Mouse (Mus musculus) liver, embryonic 12.5 days (tissue): ENCODE results near the gene Shisal1. TPM values are rescaled to one million over a fixed set of nuclear protein-coding genes. Genes with fewer than 3 reads are reported as not detected.

Experiments
- ATAC-seq: fragments of 200-750 bp; cut with Nextera tagmentation; 2 replicates; pipeline ENCODE4 v1.8.0; 2017; ENCODE audit warnings: moderate number of reproducible peaks, mild to moderate bottlenecking, moderate library complexity
- H3K27ac ChIP-seq: fragments of 300-500 bp; sonication (generic); 2 replicates; pipeline ENCODE4 v1.5.1; 2016; ENCODE audit warnings: mild to moderate bottlenecking
- H3K27me3 ChIP-seq: fragments of 300-500 bp; sonication (generic); replicated peaks from 2 replicates; pipeline ENCODE4 v1.6.1; 2016; ENCODE audit warnings: mild to moderate bottlenecking, moderate library complexity
- H3K36me3 ChIP-seq: fragments of 300-500 bp; sonication (generic); 2 replicates; pipeline ENCODE4 v1.6.1; 2016; ENCODE audit warnings: mild to moderate bottlenecking, moderate library complexity
- H3K4me1 ChIP-seq: fragments of 300-500 bp; sonication (generic); 2 replicates; pipeline ENCODE4 v1.6.1; 2016
- H3K4me2 ChIP-seq: fragments of 300-500 bp; sonication (generic); 2 replicates; pipeline ENCODE4 v1.6.1; 2016; ENCODE audit warnings: mild to moderate bottlenecking, moderate library complexity
- H3K4me3 ChIP-seq: fragments of 300-500 bp; sonication (generic); 2 replicates; pipeline ENCODE4 v1.5.1; 2016; ENCODE audit warnings: mild to moderate bottlenecking, moderate library complexity
- H3K9ac ChIP-seq: fragments of 300-500 bp; sonication (generic); 2 replicates; pipeline ENCODE4 v1.6.1; 2016; ENCODE audit warnings: mild to moderate bottlenecking, moderate library complexity
- H3K9me3 ChIP-seq: fragments of 300-500 bp; sonication (generic); replicated peaks from 2 replicates; pipeline ENCODE4 v1.6.1; 2016; ENCODE audit warnings: mild to moderate bottlenecking, moderate library complexity
- WGBS: fragments of 180-500 bp; shearing (Covaris S2); methylation state at CpG from one replicate; pipeline ENCODE4 v1.1.7; 2016; ENCODE audit not compliant: insufficient replicate concordance; 5-methylcytosine and 5-hydroxymethylcytosine counted together
- polyA plus RNA-seq: library from polyadenylated mRNA; unstranded; fragments of >200 nt; fragmentation: Nextera tagmentation; extraction: Ambion mirVana; gene quantifications from 2 replicates; pipeline ENCODE4 v1.2.1, GENCODE M21; 2016

Gene Shisal1
- polyA plus RNA-seq, 1 experiment from 2014 or later, result 0.14 TPM

GRCm38 (mm10) chr15:84450441-84451183, 3.7 kb upstream of the Shisal1 start:
- Histone ChIP-seq H3K9me3 (no peaks in the 10 kb centered on the region), H3K36me3 (no peaks in the 10 kb centered on the region), H3K4me2 (peak overlapping the region; percentile 42; the same call in 1 of the 2 replicates), H3K27ac (no peak overlapping the region), H3K9ac (no peak overlapping the region), H3K27me3 (peaks cover 71% of the 10 kb centered on the region), H3K4me3 (no peak overlapping the region), H3K4me1 (0 out of 2 replicates have a peak, but pooled peaks cover 4% of the 10 kb centered on the region)
- ATAC-seq, result no peak
- WGBS, result 5% methylated on average over 21 of the region's 21 CpGs

- Histone ChIP-seq H3K36me3 (no peaks in the 10 kb centered on the region), H3K9ac (no peak overlapping the region)
- no peak for ATAC-seq
Observed at GRCm38 (mm10) chr15:84445812-84446716, 833 bp downstream of the Shisal1 start.

DNA sequence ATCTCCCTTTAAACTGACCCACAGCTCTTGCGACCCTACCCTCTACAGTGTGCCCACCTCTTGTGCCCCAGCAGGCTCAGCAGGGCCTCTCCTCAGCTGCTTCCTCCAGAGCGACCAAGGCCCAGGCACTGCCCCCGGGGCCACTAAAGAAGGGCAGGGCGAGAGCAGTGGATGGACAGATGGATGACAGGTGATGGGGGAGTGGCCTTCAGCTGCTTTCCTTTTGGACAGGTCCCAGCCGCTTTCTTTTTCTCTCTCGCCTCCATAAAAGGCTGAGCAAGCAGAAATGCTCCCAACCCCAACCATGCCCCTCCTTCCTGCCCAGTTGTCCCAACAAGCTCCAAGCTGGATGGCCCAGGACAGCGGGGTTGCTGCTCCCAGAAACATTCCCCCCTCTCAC, 2.7 kb downstream of the Shisal1 start:
- peaks cover 99% of the 10 kb centered on the region for H3K27me3 ChIP-seq
- ATAC-seq, result no peak
- WGBS, result 28% methylated on average over 7 of the region's 7 CpGs

More at GRCm38 (mm10) chr15:84445812-84446716, 833 bp downstream of the Shisal1 start:
- Histone ChIP-seq H3K4me2 (peak overlapping the region; percentile 62), H3K4me3 (peak overlapping the region; percentile 45), H3K4me1 (0 out of 2 replicates have a peak, but pooled peaks cover 4% of the 10 kb centered on the region), H3K27ac (no peak overlapping the region), H3K9me3 (no peaks in the 10 kb centered on the region), H3K27me3 (peaks cover 98% of the 10 kb centered on the region)
- WGBS, result 4% methylated on average over 92 of the region's 99 CpGs

DNA sequence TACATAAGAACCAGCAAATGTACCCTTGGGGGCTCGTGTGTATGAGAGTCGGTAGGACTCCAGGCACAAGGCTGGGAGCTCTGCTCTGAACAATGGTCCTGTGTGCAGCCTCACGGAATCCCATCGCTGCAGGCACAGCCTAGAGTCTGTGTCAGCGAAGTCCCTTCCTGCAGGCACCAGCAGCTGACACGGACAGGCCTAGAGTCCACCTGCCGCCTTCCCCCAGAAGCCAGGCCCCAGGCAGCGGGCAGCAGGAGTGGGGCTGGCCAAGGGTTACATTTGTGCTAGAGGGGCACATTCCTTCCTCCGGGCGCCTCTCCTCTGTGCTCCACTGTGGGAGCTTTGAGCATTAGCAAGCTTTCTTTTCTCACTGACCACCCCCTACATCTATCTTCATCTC, 3.3 kb downstream of the Shisal1 start:
- Histone ChIP-seq H3K36me3 (no peaks in the 10 kb centered on the region), H3K27me3 (peaks cover 95% of the 10 kb centered on the region), H3K9me3 (no peaks in the 10 kb centered on the region), H3K4me3 (no peak overlapping the region), H3K4me2 (no peak overlapping the region), H3K27ac (no peak overlapping the region), H3K9ac (no peak overlapping the region), H3K4me1 (no peaks in the 10 kb centered on the region)
- no peak for ATAC-seq
- 66% methylated on average over 10 of the region's 10 CpGs for WGBS

More for the DNA sequence above, 2.7 kb downstream of the Shisal1 start:
- H3K4me2 ChIP-seq, result no peak overlapping the region
- no peaks in the 10 kb centered on the region for H3K36me3 ChIP-seq
- H3K9me3 ChIP-seq, result no peaks in the 10 kb centered on the region
- H3K9ac ChIP-seq, result no peak overlapping the region
- H3K4me1 ChIP-seq, result no peaks in the 10 kb centered on the region
- no peak overlapping the region for H3K4me3 ChIP-seq
- H3K27ac ChIP-seq, result no peak overlapping the region

DNA sequence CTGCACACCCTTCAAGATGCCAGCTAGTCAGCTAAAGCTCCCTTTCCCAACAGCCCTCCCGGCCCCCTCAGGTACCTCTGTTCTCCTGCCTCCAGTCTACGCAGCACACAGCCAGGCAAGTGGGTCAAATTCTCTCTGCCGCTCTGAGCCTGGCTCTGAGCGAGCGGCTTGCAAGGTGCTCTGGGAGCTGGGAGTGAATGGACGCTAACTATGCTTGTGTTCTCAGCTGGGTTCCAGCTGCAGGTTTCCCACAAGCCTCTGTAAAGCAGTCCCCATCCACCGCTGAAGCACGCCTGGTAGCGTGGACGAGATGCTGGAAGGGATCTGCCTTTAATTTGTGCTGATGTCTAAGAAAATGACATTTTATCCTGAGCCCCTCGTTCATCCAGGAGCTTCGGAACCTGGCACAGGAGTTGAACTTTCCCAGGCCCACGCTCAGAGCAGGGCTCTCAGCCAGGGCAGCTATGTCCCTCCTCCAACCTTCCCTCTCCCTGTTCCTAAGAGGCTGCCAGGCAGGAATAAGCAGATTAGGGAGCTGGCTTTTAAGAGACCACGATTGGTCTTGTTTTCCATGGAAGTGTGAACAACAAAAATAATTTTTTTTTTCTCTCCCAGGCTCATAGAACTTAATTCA, 5.1 kb downstream of the Shisal1 start:
- Histone ChIP-seq H3K27me3 (peaks cover 82% of the 10 kb centered on the region), H3K36me3 (no peaks in the 10 kb centered on the region), H3K4me3 (no peak overlapping the region), H3K27ac (no peak overlapping the region), H3K4me2 (no peak overlapping the region), H3K9ac (no peak overlapping the region), H3K9me3 (no peaks in the 10 kb centered on the region), H3K4me1 (no peaks in the 10 kb centered on the region)
- no peak for ATAC-seq
- 48% methylated on average over 14 of the region's 14 CpGs for WGBS

GRCm38 (mm10) chr15:84440820-84441219, 6.1 kb downstream of the Shisal1 start:
- no peak for ATAC-seq
- peaks cover 72% of the 10 kb centered on the region for H3K27me3 ChIP-seq
- H3K9ac ChIP-seq, result no peak overlapping the region
- no peaks in the 10 kb centered on the region for H3K4me1 ChIP-seq
- no peak overlapping the region for H3K27ac ChIP-seq
- H3K36me3 ChIP-seq, result no peaks in the 10 kb centered on the region
- H3K4me2 ChIP-seq, result no peak overlapping the region
- 35% methylated on average over 3 of the region's 3 CpGs for WGBS
- no peak overlapping the region for H3K4me3 ChIP-seq
- no peaks in the 10 kb centered on the region for H3K9me3 ChIP-seq

DNA sequence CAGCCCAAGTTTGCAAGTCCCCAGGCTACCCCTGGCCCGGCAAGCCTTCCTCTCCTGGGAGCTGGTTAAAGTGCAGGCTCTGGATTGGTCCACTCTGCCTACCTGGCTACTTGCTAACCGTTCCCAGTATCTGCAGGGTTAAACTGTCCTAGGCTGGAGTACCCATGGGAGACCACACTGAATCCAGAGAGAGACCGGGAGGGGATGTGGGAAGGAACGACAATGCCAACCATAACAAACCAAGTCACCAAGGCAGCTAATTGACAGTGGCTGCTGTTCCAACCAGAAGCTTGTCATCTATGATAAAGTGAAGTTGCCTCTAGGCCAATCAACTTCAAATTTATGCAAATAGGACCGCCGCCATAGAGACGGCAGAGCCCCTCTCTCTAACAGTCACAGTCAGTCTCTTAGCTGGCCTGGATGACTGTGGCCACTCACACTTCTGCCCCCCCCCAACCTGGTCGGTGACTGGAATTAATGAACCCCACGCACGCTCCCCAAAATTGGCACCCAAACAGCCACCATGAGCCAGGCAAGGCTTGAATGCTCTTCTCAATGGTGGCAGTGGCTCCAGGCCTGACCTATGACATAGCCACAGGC, 13.2 kb downstream of the Shisal1 start:
- Histone ChIP-seq H3K4me2 (no peak overlapping the region), H3K27ac (no peak overlapping the region), H3K36me3 (no peaks in the 10 kb centered on the region), H3K9me3 (no peaks in the 10 kb centered on the region), H3K4me1 (peaks cover 4% of the 10 kb centered on the region; the same call in 1 of the 2 replicates), H3K4me3 (no peak overlapping the region), H3K27me3 (peaks cover 5% of the 10 kb centered on the region; the same call in 1 of the 2 replicates), H3K9ac (no peak overlapping the region)
- WGBS, result 67% methylated on average over 10 of the region's 10 CpGs
- ATAC-seq, result no peak

DNA sequence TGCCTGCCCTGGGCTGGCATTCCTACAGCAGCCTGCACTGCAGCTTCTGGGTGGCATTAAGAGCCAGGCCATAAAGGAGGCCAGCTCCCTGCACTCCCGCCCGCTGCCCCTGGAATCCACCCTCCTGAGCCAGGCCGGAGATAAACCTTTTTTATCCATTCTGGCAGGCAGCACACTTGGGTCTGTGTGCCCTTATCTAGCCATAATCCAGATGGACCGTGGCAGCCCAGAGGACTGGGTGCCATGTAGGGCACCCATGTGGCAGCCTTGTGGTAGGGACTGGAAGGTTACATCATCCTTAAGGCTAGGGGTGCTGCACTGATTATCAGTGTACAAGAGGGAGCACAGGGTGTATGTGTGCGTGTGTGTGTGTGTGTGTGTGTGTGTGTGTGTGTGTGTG, 16.4 kb downstream of the Shisal1 start:
- no peaks in the 10 kb centered on the region for H3K9me3 ChIP-seq
- no peak for ATAC-seq
- WGBS, result 58% methylated on average over 5 of the region's 5 CpGs

GRCm38 (mm10) chr15:84427624-84428023, 19.3 kb downstream of the Shisal1 start:
- Histone ChIP-seq H3K27ac (no peak overlapping the region), H3K4me1 (peaks cover 4% of the 10 kb centered on the region; the same call in 1 of the 2 replicates), H3K4me3 (no peak overlapping the region), H3K36me3 (no peaks in the 10 kb centered on the region), H3K27me3 (peaks cover 10% of the 10 kb centered on the region), H3K9me3 (no peaks in the 10 kb centered on the region), H3K4me2 (no peak overlapping the region), H3K9ac (no peak overlapping the region)
- 70% methylated on average over 6 of the region's 6 CpGs for WGBS
- no peak for ATAC-seq

More for the DNA sequence above, 16.4 kb downstream of the Shisal1 start:
- Histone ChIP-seq H3K9ac (no peak overlapping the region), H3K4me2 (no peak overlapping the region), H3K4me3 (no peak overlapping the region), H3K36me3 (no peaks in the 10 kb centered on the region), H3K4me1 (peaks cover 4% of the 10 kb centered on the region; the same call in 1 of the 2 replicates), H3K27me3 (peaks cover 7% of the 10 kb centered on the region; the same call in 1 of the 2 replicates), H3K27ac (no peak overlapping the region)

DNA sequence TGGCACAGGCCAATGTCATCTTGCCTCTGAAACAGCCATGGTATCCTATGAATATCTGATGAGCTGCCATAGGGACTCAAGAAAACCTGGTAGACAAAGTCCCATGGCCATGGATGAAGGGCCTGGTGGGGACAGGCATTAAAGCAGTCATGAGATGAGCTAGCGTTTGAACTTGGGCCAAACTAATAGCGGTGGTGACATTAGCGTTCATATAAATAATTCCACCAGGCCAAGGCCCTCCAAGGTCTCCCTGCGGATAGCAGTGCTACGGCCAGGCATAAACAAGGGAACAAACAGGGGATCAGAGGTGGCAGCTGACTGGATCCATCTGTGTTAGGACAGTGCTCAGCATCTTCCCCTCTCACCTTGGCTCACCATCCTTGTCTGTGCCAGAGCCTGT, 21.2 kb downstream of the Shisal1 start:
- no peaks in the 10 kb centered on the region for H3K36me3 ChIP-seq
- H3K27me3 ChIP-seq, result peaks cover 20% of the 10 kb centered on the region
- WGBS, result 77% methylated on average over 5 of the region's 5 CpGs
- no peak overlapping the region for H3K4me2 ChIP-seq
- no peaks in the 10 kb centered on the region for H3K9me3 ChIP-seq
- H3K9ac ChIP-seq, result no peak overlapping the region
- no peak overlapping the region for H3K27ac ChIP-seq
- peaks cover 4% of the 10 kb centered on the region; the same call in 1 of the 2 replicates for H3K4me1 ChIP-seq
- no peak for ATAC-seq
- no peak overlapping the region for H3K4me3 ChIP-seq

GRCm38 (mm10) chr15:84423781-84424180, 23.1 kb downstream of the Shisal1 start:
- H3K27ac ChIP-seq, result no peak overlapping the region
- H3K4me3 ChIP-seq, result no peak overlapping the region
- no peaks in the 10 kb centered on the region for H3K36me3 ChIP-seq
- H3K9me3 ChIP-seq, result no peaks in the 10 kb centered on the region
- no peaks in the 10 kb centered on the region for H3K4me1 ChIP-seq
- WGBS, result 63% methylated on average over 5 of the region's 5 CpGs
- H3K9ac ChIP-seq, result no peak overlapping the region
- ATAC-seq, result no peak
- no peak overlapping the region for H3K4me2 ChIP-seq
- H3K27me3 ChIP-seq, result peaks cover 38% of the 10 kb centered on the region
